Mouse (Mus musculus) embryonic facial prominence, embryonic 14.5 days (tissue): ENCODE results near the gene Sept9. TPM values are rescaled to one million over a fixed set of nuclear protein-coding genes. Genes with fewer than 3 reads are reported as not detected.

Experiments used
- ATAC-seq: fragments of 200-750 bp; cut with Nextera tagmentation; 2 replicates; pipeline ENCODE4 v1.8.0; 2017; ENCODE audit warnings: low read depth, moderate number of reproducible peaks, moderate TSS enrichment
- DNase-seq: peaks from one replicate; pipeline ENCODE4 v3.0.0-alpha.2; 2015; ENCODE audit warnings: low spot score
- H3K27ac ChIP-seq: fragments of 300-500 bp; sonication (generic); replicated peaks from 2 replicates; pipeline ENCODE4 v1.5.1; 2014; ENCODE audit warnings: low read depth, mild to moderate bottlenecking, low read length, moderate library complexity
- H3K27me3 ChIP-seq: fragments of 300-500 bp; sonication (generic); replicated peaks from 2 replicates; pipeline ENCODE4 v1.6.1; 2014; ENCODE audit warnings: low read length; ENCODE audit not compliant: control insufficient read depth, insufficient read depth
- H3K36me3 ChIP-seq: fragments of 300-500 bp; sonication (generic); 2 replicates; pipeline ENCODE4 v1.6.1; 2014; ENCODE audit warnings: low read length, mixed read lengths; ENCODE audit not compliant: control insufficient read depth, insufficient read depth
- H3K4me1 ChIP-seq: fragments of 300-500 bp; sonication (generic); 2 replicates; pipeline ENCODE4 v1.6.1; 2014; ENCODE audit warnings: antibody characterized with exemption, low read length; ENCODE audit not compliant: control insufficient read depth, insufficient read depth
- H3K4me2 ChIP-seq: fragments of 300-500 bp; sonication (generic); 2 replicates; pipeline ENCODE4 v1.6.1; 2014; ENCODE audit warnings: low read depth, mild to moderate bottlenecking, low read length, moderate library complexity, mixed read lengths
- H3K4me3 ChIP-seq: fragments of 300-500 bp; sonication (generic); 2 replicates; pipeline ENCODE4 v1.5.1; 2014; ENCODE audit warnings: low read depth, mild to moderate bottlenecking, low read length
- H3K9ac ChIP-seq: fragments of 300-500 bp; sonication (generic); 2 replicates; pipeline ENCODE4 v1.6.1; 2014; ENCODE audit warnings: low read depth, mild to moderate bottlenecking, low read length, moderate library complexity, mixed read lengths
- H3K9me3 ChIP-seq: fragments of 300-500 bp; sonication (generic); 2 replicates; pipeline ENCODE4 v1.6.1; 2016; ENCODE audit warnings: low read length; ENCODE audit not compliant: control insufficient read depth
- WGBS: fragments of 180-500 bp; shearing (Covaris S2); extraction: QIAGEN DNeasy Blood & Tissue Kit; methylation state at CpG from one replicate; pipeline ENCODE4 v1.1.7; 2014; 5-methylcytosine and 5-hydroxymethylcytosine counted together
- polyA plus RNA-seq: library from polyadenylated mRNA; unstranded; fragments of >200 nt; fragmentation: Nextera tagmentation; extraction: Ambion mirVana; gene quantifications from 2 replicates; pipeline ENCODE4 v1.2.1, GENCODE M21; 2014

The Sept9 gene
- polyA plus RNA-seq, 1 experiment from 2014 or later, result 115 TPM

DNA sequence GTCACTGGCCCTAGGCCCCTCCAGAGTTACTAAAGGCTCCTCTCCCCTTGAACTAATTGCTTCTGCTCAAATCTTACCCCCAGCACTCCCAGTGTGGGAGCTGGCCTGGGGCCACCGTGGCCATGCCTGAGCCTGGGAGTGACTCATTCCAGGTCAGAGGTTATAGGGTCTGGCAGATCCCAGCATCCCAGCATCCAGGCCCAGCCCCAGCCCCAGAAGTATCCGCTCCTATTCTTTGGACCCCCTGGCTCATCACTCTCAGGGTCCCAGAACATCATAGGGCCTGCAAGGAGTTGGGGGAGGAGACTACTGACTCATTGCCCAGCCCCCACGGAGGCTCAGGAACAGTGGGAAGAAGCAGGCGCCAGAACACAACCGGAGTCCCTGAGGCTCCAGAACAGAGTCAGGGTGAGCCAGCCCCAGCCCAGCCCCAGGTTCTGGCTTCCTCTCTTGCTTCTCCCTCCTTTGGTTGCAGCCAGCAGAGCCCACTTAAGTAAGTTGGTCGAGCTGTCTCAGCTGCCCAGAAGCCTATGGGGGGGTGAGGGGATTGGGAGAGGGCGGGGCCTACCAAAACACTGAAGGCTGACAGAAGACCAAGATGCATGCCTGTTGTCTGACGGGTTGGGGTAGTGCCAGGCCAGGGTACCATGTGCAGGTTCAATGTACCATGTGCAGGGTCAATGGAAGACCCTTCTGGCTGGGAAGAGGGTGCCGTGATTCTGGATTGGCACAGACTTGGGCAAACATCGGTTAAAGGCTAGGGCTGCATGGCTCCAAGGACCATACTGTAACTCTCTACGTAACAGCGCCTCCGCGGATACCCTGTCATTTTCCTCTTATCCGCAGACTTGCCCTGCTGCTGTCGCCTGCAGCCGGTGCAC, 132.1 kb downstream of the Sept9 start:
- no peaks in the 10 kb centered on the region for H3K36me3 ChIP-seq
- H3K4me1 ChIP-seq, result peaks cover 58% of the 10 kb centered on the region
- H3K4me2 ChIP-seq, result peak overlapping the region; percentile 90
- 2% methylated on average over 17 of the region's 17 CpGs for WGBS
- DNase-seq (peak; percentile 62), ATAC-seq (peak; percentile 17)
- H3K4me3 ChIP-seq, result peak overlapping the region; percentile 56
- peak overlapping the region; percentile 91 for H3K27ac ChIP-seq
- no peaks in the 10 kb centered on the region for H3K9me3 ChIP-seq
- H3K27me3 ChIP-seq, result no peaks in the 10 kb centered on the region
- peak overlapping the region; percentile 77 for H3K9ac ChIP-seq

DNA sequence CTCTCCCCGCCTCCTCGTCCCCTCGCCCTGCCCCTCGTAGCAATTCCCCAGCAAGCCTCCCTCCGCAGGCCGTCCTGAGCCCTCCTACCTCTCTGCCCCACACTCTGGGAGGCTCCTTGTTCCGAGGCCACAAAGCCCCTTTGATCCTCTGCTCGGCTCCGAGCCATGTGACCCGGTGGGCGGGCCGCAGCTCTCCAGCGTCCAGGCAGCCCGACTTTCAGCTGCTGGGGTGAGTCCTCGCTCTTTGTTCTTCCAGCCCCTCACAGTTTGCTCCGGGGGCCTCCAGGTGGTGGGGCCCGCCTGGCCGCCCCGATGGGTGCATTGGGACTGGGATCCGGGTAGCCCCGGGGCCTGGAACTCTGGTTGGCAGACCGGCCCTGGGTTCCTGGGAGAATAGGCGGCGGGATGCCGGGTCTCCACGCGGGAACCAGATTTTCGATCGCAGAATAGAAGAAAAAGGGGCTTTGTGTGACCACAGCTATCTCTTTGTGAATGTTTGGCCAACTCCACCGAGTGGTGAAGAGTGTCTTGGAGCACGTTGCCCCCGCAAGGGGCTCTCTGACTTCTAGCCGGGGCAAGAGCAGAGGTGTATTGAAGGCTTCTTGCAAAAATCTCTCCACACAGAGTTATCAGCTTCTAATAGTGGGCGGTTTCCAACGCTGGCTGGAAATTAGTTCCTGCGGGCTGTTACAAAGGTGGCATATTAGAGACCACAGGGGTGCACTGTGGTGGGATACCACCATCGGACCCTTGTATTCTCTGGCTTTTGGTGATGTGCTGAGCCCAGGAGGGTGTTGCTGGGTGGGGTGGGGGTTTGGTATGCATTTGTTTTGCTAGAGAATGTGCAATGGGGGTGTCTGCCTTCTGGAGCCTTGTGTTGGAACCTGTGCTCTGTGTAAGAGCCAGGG, 133.0 kb downstream of the Sept9 start:
- WGBS, result 1% methylated on average over 37 of the region's 37 CpGs
- H3K4me1 ChIP-seq, result peaks cover 49% of the 10 kb centered on the region

DNA sequence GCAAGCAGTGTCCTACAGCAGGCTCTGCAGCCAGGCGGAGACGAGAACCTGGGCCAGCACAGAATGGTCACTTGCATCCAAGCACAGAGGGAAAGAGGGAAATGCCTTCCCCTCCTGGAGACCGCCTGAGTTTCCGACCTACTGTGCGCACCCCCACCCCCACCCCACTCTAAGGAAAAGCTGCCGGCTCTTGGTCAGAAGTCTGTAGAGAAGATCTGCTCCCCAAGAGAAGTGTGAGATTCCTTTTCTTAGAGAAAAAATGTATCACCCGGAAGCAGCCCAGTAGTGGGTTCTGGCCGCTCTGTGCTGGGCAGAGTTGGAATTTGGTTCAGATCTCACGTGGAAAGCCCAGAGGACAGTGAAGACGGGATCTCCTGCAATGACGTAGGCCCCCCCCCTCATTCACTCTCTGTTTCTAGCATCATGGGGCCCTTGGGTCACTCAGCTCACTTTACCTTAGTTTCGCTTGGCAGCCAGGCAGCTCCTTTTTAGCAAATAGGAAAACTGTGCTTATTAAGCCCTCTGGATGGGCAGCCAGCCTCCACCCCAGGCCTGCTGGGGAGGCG, 133.8 kb downstream of the Sept9 start:
- no peak for ATAC-seq
- H3K4me3 ChIP-seq, result peak overlapping the region; percentile 56
- WGBS, result 9% methylated on average over 13 of the region's 13 CpGs
- peak; percentile 43 for DNase-seq
- H3K9me3 ChIP-seq, result no peaks in the 10 kb centered on the region
- H3K27ac ChIP-seq, result peak overlapping the region; percentile 91
- H3K9ac ChIP-seq, result peak overlapping the region; percentile 77
- peak overlapping the region; percentile 90 for H3K4me2 ChIP-seq
- peaks cover 53% of the 10 kb centered on the region for H3K4me1 ChIP-seq
- H3K27me3 ChIP-seq, result no peaks in the 10 kb centered on the region
- no peaks in the 10 kb centered on the region for H3K36me3 ChIP-seq

More for the DNA sequence above, 133.0 kb downstream of the Sept9 start:
- peak overlapping the region; percentile 90 for H3K4me2 ChIP-seq
- H3K4me3 ChIP-seq, result peak overlapping the region; percentile 56
- no peaks in the 10 kb centered on the region for H3K36me3 ChIP-seq
- H3K27me3 ChIP-seq, result no peaks in the 10 kb centered on the region
- DNase-seq, result peak; percentile 92
- H3K9ac ChIP-seq, result peak overlapping the region; percentile 77
- ATAC-seq, result peak; percentile 79
- H3K27ac ChIP-seq, result peak overlapping the region; percentile 91
- no peaks in the 10 kb centered on the region for H3K9me3 ChIP-seq

DNA sequence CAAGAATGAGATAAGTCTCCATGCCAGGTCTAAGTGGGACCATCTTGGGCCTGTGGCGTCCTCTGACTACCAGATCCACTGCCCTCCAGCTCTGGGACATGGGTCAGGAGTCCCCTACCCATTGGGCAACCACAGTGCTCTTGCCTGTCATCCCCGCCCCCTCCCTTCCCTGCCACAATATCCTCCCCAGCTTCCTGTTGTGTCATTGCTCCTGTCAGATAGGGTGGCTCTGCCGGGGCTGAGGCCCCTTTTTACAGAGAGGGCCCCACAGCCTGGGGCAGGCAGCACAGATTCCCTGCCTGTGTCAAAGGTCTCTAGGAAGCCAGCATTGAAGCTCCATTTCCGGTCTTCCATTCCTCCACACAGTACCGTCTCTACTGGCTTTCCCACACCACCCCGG, 134.6 kb downstream of the Sept9 start:
- 28% methylated on average over 6 of the region's 6 CpGs for WGBS
- Histone ChIP-seq H3K4me1 (peaks cover 61% of the 10 kb centered on the region), H3K27me3 (no peaks in the 10 kb centered on the region), H3K9ac (peak overlapping the region; percentile 77), H3K27ac (peak overlapping the region; percentile 91), H3K9me3 (no peaks in the 10 kb centered on the region), H3K4me3 (peak overlapping the region; percentile 56), H3K36me3 (no peaks in the 10 kb centered on the region), H3K4me2 (peak overlapping the region; percentile 90)
- DNase-seq (peak; percentile 52), ATAC-seq (no peak)

DNA sequence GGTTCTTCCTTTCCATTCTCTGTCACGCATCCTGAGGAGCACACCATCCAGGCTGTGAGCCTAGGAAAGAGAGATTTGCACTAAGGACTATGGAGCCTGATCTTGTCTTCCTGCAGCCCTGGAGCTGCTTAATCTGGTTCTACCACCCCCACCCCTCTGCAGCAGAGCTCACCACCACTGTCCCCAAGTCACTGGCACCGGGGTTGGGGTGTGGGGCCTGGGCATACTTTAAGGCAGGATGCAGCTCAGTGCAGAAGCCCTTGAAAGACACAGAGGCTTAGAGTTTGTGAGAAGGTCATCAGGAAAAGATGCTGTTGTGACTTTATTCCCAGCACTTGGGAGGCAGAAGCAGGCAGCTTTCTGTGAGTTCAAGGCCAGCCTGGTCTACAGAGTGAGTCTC, 135.7 kb downstream of the Sept9 start:
- H3K27ac ChIP-seq, result peak overlapping the region; percentile 91
- H3K4me2 ChIP-seq, result peak overlapping the region; percentile 90; the same call in 1 of the 2 replicates
- 71% methylated on average over 2 of the region's 2 CpGs for WGBS

DNA sequence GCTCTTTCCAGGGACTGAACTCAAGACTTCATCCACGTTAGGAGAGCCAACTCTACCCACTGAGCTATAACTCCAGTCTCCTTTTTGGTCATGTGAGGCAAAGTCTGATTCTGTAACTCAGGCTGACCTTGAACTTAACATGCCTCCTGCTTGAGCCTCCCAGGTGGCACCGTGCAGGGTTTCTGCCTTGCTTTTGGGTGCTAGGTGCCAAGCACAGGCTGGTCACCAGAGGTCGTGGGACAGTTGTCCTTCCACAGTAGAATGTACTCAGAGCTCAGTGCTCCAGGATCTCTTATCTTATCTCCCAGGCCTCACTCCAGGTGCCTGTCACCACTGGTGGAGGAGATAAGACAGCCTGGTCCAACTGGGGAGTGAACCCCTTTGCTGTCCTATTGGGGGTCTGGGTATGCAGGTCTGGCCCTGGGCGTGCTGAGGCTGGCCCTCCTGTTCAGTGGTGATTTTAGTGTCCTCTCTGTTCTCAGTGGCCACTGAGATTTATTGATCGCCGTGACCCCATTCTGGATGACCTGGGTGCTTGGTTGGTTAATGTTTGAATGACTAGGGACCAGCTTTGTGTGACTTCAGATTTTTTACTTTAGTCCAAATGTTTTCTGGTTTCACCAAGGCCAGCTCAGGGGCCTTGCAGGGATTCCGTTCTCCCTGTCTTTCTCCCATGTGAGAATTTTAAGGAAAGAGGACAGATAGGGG, 136.8 kb downstream of the Sept9 start:
- H3K4me1 ChIP-seq, result peaks cover 62% of the 10 kb centered on the region
- H3K4me2 ChIP-seq, result no peak overlapping the region
- no peaks in the 10 kb centered on the region for H3K9me3 ChIP-seq
- no peak overlapping the region for H3K4me3 ChIP-seq
- H3K27ac ChIP-seq, result no peak overlapping the region
- ATAC-seq (no peak), DNase-seq (no peak)
- H3K36me3 ChIP-seq, result no peaks in the 10 kb centered on the region
- no peak overlapping the region for H3K9ac ChIP-seq
- 82% methylated on average over 7 of the region's 7 CpGs for WGBS
- no peaks in the 10 kb centered on the region for H3K27me3 ChIP-seq

More for the DNA sequence above, 135.7 kb downstream of the Sept9 start:
- no peak for ATAC-seq
- no peak for DNase-seq
- no peak overlapping the region for H3K4me3 ChIP-seq
- H3K36me3 ChIP-seq, result no peaks in the 10 kb centered on the region
- H3K27me3 ChIP-seq, result no peaks in the 10 kb centered on the region
- no peaks in the 10 kb centered on the region for H3K9me3 ChIP-seq
- H3K9ac ChIP-seq, result 0 out of 2 replicates have a peak overlapping the region, but pooled peaks have one; percentile 28
- H3K4me1 ChIP-seq, result peaks cover 67% of the 10 kb centered on the region

DNA sequence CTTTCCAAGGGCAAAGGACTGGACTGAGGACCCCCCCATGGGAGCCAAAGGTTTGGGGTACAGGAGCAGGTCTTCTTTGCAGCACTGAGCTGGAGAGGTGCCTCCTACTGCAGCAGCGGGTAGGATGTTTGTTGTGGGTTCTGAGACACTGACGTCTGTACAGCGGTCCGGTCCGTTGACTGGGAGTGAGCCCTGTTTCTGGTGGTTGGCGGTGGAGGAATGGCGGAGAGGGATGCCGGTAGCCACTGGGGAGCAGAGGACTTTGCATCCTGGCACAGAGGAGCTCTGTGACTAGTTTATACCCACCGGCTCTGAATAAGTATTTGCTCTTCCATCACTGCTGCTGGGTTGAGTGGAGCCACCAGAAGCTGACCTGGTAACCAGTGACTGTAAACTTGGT, 138.3 kb downstream of the Sept9 start:
- H3K9ac ChIP-seq, result no peak overlapping the region
- peaks cover 56% of the 10 kb centered on the region for H3K4me1 ChIP-seq
- H3K36me3 ChIP-seq, result 0 out of 2 replicates have a peak, but pooled peaks cover 2% of the 10 kb centered on the region
- DNase-seq, result no peak
- WGBS, result 90% methylated on average over 9 of the region's 9 CpGs
- no peak overlapping the region for H3K4me2 ChIP-seq
- H3K27ac ChIP-seq, result no peak overlapping the region
- H3K27me3 ChIP-seq, result no peaks in the 10 kb centered on the region
- no peak overlapping the region for H3K4me3 ChIP-seq
- no peak for ATAC-seq
- H3K9me3 ChIP-seq, result no peaks in the 10 kb centered on the region
